14 mouse cellular contexts compared by ENCODE assay signal in genomic region chr14:93085646-93086045, GRCm38 (mm10).
"Had no signal": no experiment of that assay in that cellular context is flagged by ENCODE, and none has a peak within 500 bp of the region (broad histone marks: within the 10 kb centered on the region; RNA-seq: fewer than 3 reads in every experiment).

No protein-coding gene starts in this region.

- H3K4me3 ChIP-seq: midbrain, embryonic 13.5 days; midbrain, embryonic 15.5 days; neural tube, embryonic 12.5 days; stomach, embryonic 15.5 days had no signal

- H3K27me3 ChIP-seq: midbrain, embryonic 15.5 days; neural tube, embryonic 12.5 days; stomach, embryonic 15.5 days had no signal

- DNase-seq: lung, adult 18-20 months; lung, embryonic 14.5 days; lung, postnatal 10 days; lung, postnatal 4 days; right cerebral cortex, postnatal 14 days; thymus, adult 2 months; thymus, postnatal 25 days; thymus, postnatal 4 days had no signal

- ATAC-seq: midbrain, embryonic 13.5 days; midbrain, embryonic 15.5 days had no signal

- H3K9me3 ChIP-seq: midbrain, embryonic 13.5 days; midbrain, embryonic 15.5 days; neural tube, embryonic 12.5 days; stomach, embryonic 15.5 days had no signal

- H3K36me3 ChIP-seq: midbrain, embryonic 13.5 days; midbrain, embryonic 15.5 days; neural tube, embryonic 12.5 days; stomach, embryonic 15.5 days had no signal

- H3K9ac ChIP-seq: lung, embryonic 14.5 days; midbrain, embryonic 13.5 days; midbrain, embryonic 15.5 days; neural tube, embryonic 12.5 days; stomach, embryonic 15.5 days had no signal

- H3K4me2 ChIP-seq: lung, embryonic 14.5 days; midbrain, embryonic 11.5 days; midbrain, embryonic 13.5 days; midbrain, embryonic 15.5 days; neural tube, embryonic 12.5 days; stomach, embryonic 15.5 days had no signal

- H3K4me1 ChIP-seq: midbrain, embryonic 15.5 days; neural tube, embryonic 12.5 days; stomach, embryonic 15.5 days had no signal

- H3K27ac ChIP-seq: midbrain, embryonic 13.5 days; midbrain, embryonic 15.5 days; neural tube, embryonic 12.5 days; stomach, embryonic 15.5 days; stomach, postnatal 0 days had no signal
